Mouse (Mus musculus) embryonic facial prominence, embryonic 12.5 days (tissue): ENCODE measurements around the gene C8b. TPM values are rescaled to one million over a fixed set of nuclear protein-coding genes. Genes with fewer than 3 reads are reported as not detected.

Experiments used
- ATAC-seq: fragments of 200-750 bp; cut with Nextera tagmentation; 2 replicates; pipeline ENCODE4 v1.8.0; 2017; ENCODE audit not compliant: insufficient number of reproducible peaks, insufficient read depth, low FRiP score, low TSS enrichment
- H3K27ac ChIP-seq: fragments of 300-500 bp; sonication (generic); 2 replicates; pipeline ENCODE4 v1.5.1; 2016; ENCODE audit warnings: mild to moderate bottlenecking
- H3K27me3 ChIP-seq: fragments of 300-500 bp; sonication (generic); 2 replicates; pipeline ENCODE4 v1.6.1; 2016; ENCODE audit warnings: mild to moderate bottlenecking, moderate library complexity
- H3K36me3 ChIP-seq: fragments of 300-500 bp; sonication (generic); 2 replicates; pipeline ENCODE4 v1.6.1; 2016; ENCODE audit warnings: mild to moderate bottlenecking
- H3K4me1 ChIP-seq: fragments of 300-500 bp; sonication (generic); 2 replicates; pipeline ENCODE4 v1.6.1; 2016
- H3K4me2 ChIP-seq: fragments of 300-500 bp; sonication (generic); replicated peaks from 2 replicates; pipeline ENCODE4 v1.6.1; 2016; ENCODE audit warnings: mild to moderate bottlenecking, moderate library complexity
- H3K4me3 ChIP-seq: fragments of 300-500 bp; sonication (generic); 2 replicates; pipeline ENCODE4 v1.5.1; 2016; ENCODE audit warnings: mild to moderate bottlenecking
- H3K9ac ChIP-seq: fragments of 300-500 bp; sonication (generic); 2 replicates; pipeline ENCODE4 v1.6.1; 2016; ENCODE audit warnings: mild to moderate bottlenecking, moderate library complexity
- H3K9me3 ChIP-seq: fragments of 300-500 bp; sonication (generic); 2 replicates; pipeline ENCODE4 v1.6.1; 2016; ENCODE audit warnings: mild to moderate bottlenecking, moderate library complexity
- WGBS: fragments of 180-500 bp; shearing (Covaris S2); methylation state at CpG from one replicate; pipeline ENCODE4 v1.1.7; 2016; 5-methylcytosine and 5-hydroxymethylcytosine counted together
- polyA plus RNA-seq: library from polyadenylated mRNA; unstranded; fragments of >200 nt; fragmentation: Nextera tagmentation; extraction: Ambion mirVana; gene quantifications from 2 replicates; pipeline ENCODE4 v1.2.1, GENCODE M21; 2016

The C8b gene
- polyA plus RNA-seq, 1 experiment from 2014 or later, result 0.15 TPM

GRCm38 (mm10) chr4:104769602-104770001 is 3.5 kb downstream of the C8b start:
- no peaks in the 10 kb centered on the region for H3K9me3 ChIP-seq
- H3K4me3 ChIP-seq, result no peak overlapping the region
- H3K4me2 ChIP-seq, result no peak overlapping the region
- no peak overlapping the region for H3K27ac ChIP-seq
- no peak for ATAC-seq
- no peaks in the 10 kb centered on the region for H3K27me3 ChIP-seq
- WGBS, result 87% methylated on average over 8 of the region's 8 CpGs
- H3K4me1 ChIP-seq, result no peaks in the 10 kb centered on the region
- no peak overlapping the region for H3K9ac ChIP-seq
- no peaks in the 10 kb centered on the region for H3K36me3 ChIP-seq

GRCm38 (mm10) chr4:104770331-104770730 is 4.2 kb downstream of the C8b start:
- H3K4me1 ChIP-seq, result no peaks in the 10 kb centered on the region
- no peaks in the 10 kb centered on the region for H3K27me3 ChIP-seq
- no peak for ATAC-seq
- H3K9ac ChIP-seq, result no peak overlapping the region
- no peaks in the 10 kb centered on the region for H3K36me3 ChIP-seq
- WGBS, result 71% methylated on average over 4 of the region's 4 CpGs
- no peak overlapping the region for H3K27ac ChIP-seq
- no peak overlapping the region for H3K4me3 ChIP-seq
- no peaks in the 10 kb centered on the region for H3K9me3 ChIP-seq
- H3K4me2 ChIP-seq, result no peak overlapping the region

GRCm38 (mm10) chr4:104775601-104776000 is 9.5 kb downstream of the C8b start:
- H3K4me1 ChIP-seq, result no peaks in the 10 kb centered on the region
- no peak overlapping the region for H3K27ac ChIP-seq
- H3K9ac ChIP-seq, result no peak overlapping the region
- no peaks in the 10 kb centered on the region for H3K9me3 ChIP-seq
- H3K4me2 ChIP-seq, result no peak overlapping the region
- no peaks in the 10 kb centered on the region for H3K27me3 ChIP-seq
- H3K4me3 ChIP-seq, result no peak overlapping the region
- 45% methylated on average over 3 of the region's 3 CpGs for WGBS
- no peaks in the 10 kb centered on the region for H3K36me3 ChIP-seq
- no peak for ATAC-seq

- 79% methylated on average over 5 of the region's 5 CpGs for WGBS
- Histone ChIP-seq H3K36me3 (no peaks in the 10 kb centered on the region), H3K9me3 (no peaks in the 10 kb centered on the region), H3K4me3 (no peak overlapping the region), H3K4me1 (no peaks in the 10 kb centered on the region), H3K27me3 (no peaks in the 10 kb centered on the region), H3K27ac (no peak overlapping the region), H3K4me2 (no peak overlapping the region), H3K9ac (no peak overlapping the region)
- ATAC-seq, result no peak
Observed at GRCm38 (mm10) chr4:104779460-104779859, 13.3 kb downstream of the C8b start.

- Histone ChIP-seq H3K9ac (no peak overlapping the region), H3K4me1 (no peaks in the 10 kb centered on the region), H3K4me3 (no peak overlapping the region), H3K9me3 (no peaks in the 10 kb centered on the region), H3K36me3 (no peaks in the 10 kb centered on the region), H3K27ac (no peak overlapping the region), H3K27me3 (no peaks in the 10 kb centered on the region), H3K4me2 (no peak overlapping the region)
- no peak for ATAC-seq
- 91% methylated on average over 3 of the region's 3 CpGs for WGBS
Observed at GRCm38 (mm10) chr4:104781441-104781840, 15.3 kb downstream of the C8b start.

GRCm38 (mm10) chr4:104782346-104782745 is 16.2 kb downstream of the C8b start:
- Histone ChIP-seq H3K4me1 (no peaks in the 10 kb centered on the region), H3K9ac (no peak overlapping the region), H3K4me3 (no peak overlapping the region), H3K27ac (no peak overlapping the region), H3K9me3 (no peaks in the 10 kb centered on the region), H3K4me2 (no peak overlapping the region), H3K36me3 (no peaks in the 10 kb centered on the region), H3K27me3 (no peaks in the 10 kb centered on the region)
- no peak for ATAC-seq
- 82% methylated on average over 4 of the region's 4 CpGs for WGBS

GRCm38 (mm10) chr4:104792111-104792510 is 26.0 kb downstream of the C8b start:
- ATAC-seq, result no peak
- Histone ChIP-seq H3K27ac (no peak overlapping the region), H3K9ac (no peak overlapping the region), H3K9me3 (no peaks in the 10 kb centered on the region), H3K4me1 (no peaks in the 10 kb centered on the region), H3K4me3 (no peak overlapping the region), H3K36me3 (no peaks in the 10 kb centered on the region), H3K4me2 (no peak overlapping the region), H3K27me3 (no peaks in the 10 kb centered on the region)
- WGBS, result 86% methylated on average over 4 of the region's 4 CpGs

GRCm38 (mm10) chr4:104798951-104799350 is 32.8 kb downstream of the C8b start:
- H3K27me3 ChIP-seq, result 0 out of 2 replicates have a peak, but pooled peaks cover 3% of the 10 kb centered on the region
- H3K4me1 ChIP-seq, result no peaks in the 10 kb centered on the region
- H3K27ac ChIP-seq, result no peak overlapping the region
- ATAC-seq, result no peak
- WGBS, result 73% methylated on average over 9 of the region's 9 CpGs
- no peaks in the 10 kb centered on the region for H3K9me3 ChIP-seq
- no peak overlapping the region for H3K9ac ChIP-seq
- H3K36me3 ChIP-seq, result no peaks in the 10 kb centered on the region
- H3K4me3 ChIP-seq, result no peak overlapping the region
- H3K4me2 ChIP-seq, result no peak overlapping the region

- ATAC-seq, result no peak
- no peak overlapping the region for H3K27ac ChIP-seq
- H3K9ac ChIP-seq, result no peak overlapping the region
- no peaks in the 10 kb centered on the region for H3K4me1 ChIP-seq
- H3K36me3 ChIP-seq, result no peaks in the 10 kb centered on the region
- H3K4me3 ChIP-seq, result no peak overlapping the region
- 0 out of 2 replicates have a peak, but pooled peaks cover 3% of the 10 kb centered on the region for H3K27me3 ChIP-seq
- WGBS, result 93% methylated on average over 3 of the region's 3 CpGs
- H3K4me2 ChIP-seq, result no peak overlapping the region
- H3K9me3 ChIP-seq, result no peaks in the 10 kb centered on the region
Observed at GRCm38 (mm10) chr4:104801625-104802024, 35.5 kb downstream of the C8b start.

GRCm38 (mm10) chr4:104804100-104804499 is 38.0 kb downstream of the C8b start:
- Histone ChIP-seq H3K36me3 (no peaks in the 10 kb centered on the region), H3K27me3 (0 out of 2 replicates have a peak, but pooled peaks cover 3% of the 10 kb centered on the region), H3K9me3 (no peaks in the 10 kb centered on the region), H3K4me2 (no peak overlapping the region), H3K4me1 (no peaks in the 10 kb centered on the region), H3K4me3 (no peak overlapping the region), H3K27ac (no peak overlapping the region), H3K9ac (no peak overlapping the region)
- no peak for ATAC-seq
- whole genome bisulfite sequencing, result 85% methylated on average over 4 of the region's 4 CpGs

- Histone ChIP-seq H3K4me2 (no peak overlapping the region), H3K9ac (no peak overlapping the region), H3K27me3 (no peaks in the 10 kb centered on the region), H3K27ac (no peak overlapping the region), H3K4me1 (no peaks in the 10 kb centered on the region), H3K36me3 (no peaks in the 10 kb centered on the region), H3K4me3 (no peak overlapping the region), H3K9me3 (no peaks in the 10 kb centered on the region)
- 77% methylated on average over 19 of the region's 19 CpGs for WGBS
- no peak for ATAC-seq
Observed at GRCm38 (mm10) chr4:104805414-104806257, 39.5 kb downstream of the C8b start.

- 84% methylated on average over 10 of the region's 10 CpGs for WGBS
- no peak overlapping the region for H3K4me2 ChIP-seq
- no peak overlapping the region for H3K27ac ChIP-seq
- H3K27me3 ChIP-seq, result no peaks in the 10 kb centered on the region
- ATAC-seq, result no peak
- no peaks in the 10 kb centered on the region for H3K9me3 ChIP-seq
- no peaks in the 10 kb centered on the region for H3K36me3 ChIP-seq
- H3K4me3 ChIP-seq, result no peak overlapping the region
- H3K9ac ChIP-seq, result no peak overlapping the region
- H3K4me1 ChIP-seq, result no peaks in the 10 kb centered on the region
Observed at GRCm38 (mm10) chr4:104810710-104811286, 44.7 kb downstream of the C8b start.
